Mouse (Mus musculus) mature B cell (primary cell): Measurements from ENCODE around the gene Slc39a2.
"Not testable (repeated sequence)": the region's sequence is repeated elsewhere in the genome, so short reads cannot be mapped to it uniquely, and the experiment has no call there.

Experiments used
- in situ Hi-C: fragments of 300-500 bp; cut with MboI; formaldehyde crosslinking; loops from 2 replicates; pipeline ENCODE4 v1.14.3; 2019

The Slc39a2 gene

DNA sequence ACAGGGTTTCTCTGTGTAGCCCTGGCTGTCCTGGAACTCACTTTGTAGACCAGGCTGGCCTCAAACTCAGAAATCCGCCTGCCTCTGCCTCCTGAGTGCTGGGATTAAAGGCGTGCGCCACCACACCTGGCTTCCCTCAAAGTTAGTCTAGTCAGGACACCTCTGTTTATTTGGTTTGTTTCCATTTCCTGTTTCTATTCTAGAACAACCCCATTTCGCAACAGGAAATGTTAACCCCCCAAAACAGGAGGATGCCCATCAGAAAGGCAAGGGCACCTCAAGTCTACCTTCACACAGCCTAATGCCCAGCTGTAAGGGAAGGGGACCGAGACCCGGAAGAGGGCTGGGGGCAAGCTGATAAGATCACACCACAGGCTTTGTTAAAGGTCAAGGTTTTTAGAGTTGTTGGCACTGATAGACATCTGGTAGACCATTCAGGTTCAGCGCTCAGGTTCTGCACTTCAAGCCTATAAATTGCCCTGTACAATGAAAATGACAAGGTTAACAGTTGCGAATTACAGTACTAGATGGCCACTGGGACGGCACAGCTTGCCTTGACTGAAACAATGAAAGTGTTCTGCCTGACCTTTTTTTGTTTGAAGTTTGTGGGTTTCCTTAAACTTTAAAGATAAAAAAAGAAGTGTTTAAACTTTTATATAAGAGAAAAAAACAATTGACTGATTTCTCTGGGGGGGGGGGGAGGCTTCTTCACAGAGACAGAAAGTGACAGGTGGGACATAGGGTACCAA is at the start of gene Slc39a2:
Slc39a2 (plus strand) TSS at position 699 of the 749 bp plus-strand sequence.
- in situ Hi-C loops: loop anchor here (25.0 kb wide), 1 partner anchor 420 kb away; the partner anchor contains the start of gene Mettl3

- in situ Hi-C loops: no loop called here
Observed at GRCm38 (mm10) chr14:51843882-51844281, 48.8 kb upstream of the Slc39a2 start.

GRCm38 (mm10) chr14:51846566-51846965 is 46.1 kb upstream of the Slc39a2 start:
- in situ Hi-C loops: no loop called here

DNA sequence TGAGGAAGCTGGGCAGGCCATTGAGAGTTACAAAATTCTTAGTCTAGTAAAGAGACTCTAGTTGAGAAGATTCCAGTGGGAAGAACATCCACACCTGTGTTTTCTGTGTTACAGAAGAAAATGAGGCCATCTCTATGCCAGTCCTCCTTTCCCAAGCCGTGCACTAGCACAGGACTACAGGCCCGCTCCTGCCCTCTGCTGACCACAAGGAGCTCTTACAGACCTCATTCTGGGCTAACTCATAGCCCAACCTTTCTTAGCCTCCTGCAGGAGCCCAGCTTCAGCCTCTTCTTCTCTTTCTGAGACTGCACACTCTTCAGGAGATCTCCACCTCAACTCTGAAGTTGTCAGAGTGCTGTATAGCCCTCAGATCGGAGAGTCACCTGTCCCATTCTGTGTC is 41.7 kb upstream of the Slc39a2 start:
- in situ Hi-C loops: not testable (repeated sequence)

DNA sequence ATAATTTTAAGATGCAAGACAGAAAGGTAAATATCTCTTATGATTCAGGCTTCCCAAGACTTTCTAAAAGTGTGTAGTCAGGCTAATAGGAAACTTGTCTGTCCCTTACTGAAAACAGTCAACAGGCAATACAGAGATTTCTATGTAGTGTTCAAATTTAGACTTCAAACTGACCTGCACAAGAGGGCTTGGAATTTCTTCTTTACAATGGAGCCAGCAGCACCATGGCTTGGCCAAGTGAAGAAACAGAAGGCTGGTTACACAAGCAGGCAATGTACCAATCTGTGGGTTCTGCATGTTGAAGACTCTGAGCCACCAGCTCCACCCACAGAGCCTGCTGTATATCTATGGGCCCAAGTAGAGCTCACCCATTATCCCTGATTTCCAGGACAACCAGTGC is 39.3 kb upstream of the Slc39a2 start, which contains the start of gene Ear6:
Ear6 (plus strand) TSS at position 301 of the 400 bp plus-strand sequence.
- in situ Hi-C loops: no loop called here

GRCm38 (mm10) chr14:51855280-51855679 is 37.4 kb upstream of the Slc39a2 start:
- in situ Hi-C loops: not testable (repeated sequence)

- in situ Hi-C loops: not testable (repeated sequence)
Observed at GRCm38 (mm10) chr14:51863603-51864002, 29.1 kb upstream of the Slc39a2 start.

DNA sequence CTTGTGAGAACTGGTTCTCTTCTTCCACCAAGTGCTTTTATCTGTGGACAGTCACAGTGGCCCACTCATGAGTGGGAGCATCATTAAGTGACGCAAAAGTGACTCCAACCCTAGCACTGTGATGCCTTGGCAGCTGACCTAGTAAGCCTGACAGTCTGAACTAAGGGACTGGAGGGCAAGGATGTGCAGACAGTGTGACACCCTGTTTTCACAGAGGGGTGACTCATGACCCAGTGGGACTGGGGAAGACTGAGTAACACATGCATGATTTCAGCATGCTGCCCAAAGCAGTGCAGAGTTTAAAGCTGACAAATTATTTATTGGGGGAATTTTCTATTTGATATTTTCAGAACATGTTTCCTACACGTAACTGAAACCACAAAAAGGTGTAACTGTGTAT is 21.9 kb upstream of the Slc39a2 start:
- in situ Hi-C loops: no loop called here

- in situ Hi-C loops: no loop called here
Observed at GRCm38 (mm10) chr14:51871741-51872140, 20.9 kb upstream of the Slc39a2 start.

DNA sequence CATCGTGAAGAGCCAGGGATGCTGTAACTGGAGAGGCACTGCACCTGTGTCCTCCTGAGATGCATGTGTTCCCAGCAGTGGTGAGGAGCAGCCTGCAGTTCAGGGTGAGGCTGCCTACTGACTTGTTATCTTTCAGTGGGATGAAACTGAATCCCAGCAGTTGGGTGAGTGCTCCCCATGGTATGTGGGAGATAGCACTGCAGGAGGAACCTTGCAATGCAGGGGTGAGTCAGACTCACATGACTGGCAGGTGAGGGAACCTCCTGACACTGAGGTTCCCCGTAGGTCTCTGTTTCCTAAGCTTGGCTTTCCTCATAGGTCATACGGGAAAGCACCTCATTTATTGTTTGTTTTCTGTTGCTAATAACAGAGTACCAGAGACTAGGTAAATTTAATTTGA is 15.2 kb upstream of the Slc39a2 start:
- in situ Hi-C loops: loop anchor here (25.0 kb wide), 1 partner anchor 435 kb away; the partner anchor contains the start of gene Mettl3

- in situ Hi-C loops: loop anchor here (25.0 kb wide), 1 partner anchor 429 kb away; the partner anchor contains the start of gene Mettl3
Observed at GRCm38 (mm10) chr14:51883527-51884030, 9.1 kb upstream of the Slc39a2 start.

- in situ Hi-C loops: loop anchor here (25.0 kb wide), 1 partner anchor 428 kb away; the partner anchor contains the start of gene Mettl3
Observed at GRCm38 (mm10) chr14:51884031-51884544, 8.6 kb upstream of the Slc39a2 start.

- in situ Hi-C loops: loop anchor here (25.0 kb wide), 1 partner anchor 428 kb away; the partner anchor contains the start of gene Mettl3
Observed at GRCm38 (mm10) chr14:51884598-51885331, 7.9 kb upstream of the Slc39a2 start, which contains the start of gene Mettl17. Gene Mettl17 (plus strand): TSS chr14:51884842.

- in situ Hi-C loops: loop anchor here (25.0 kb wide), 1 partner anchor 426 kb away; the partner anchor contains the start of gene Mettl3
Observed at GRCm38 (mm10) chr14:51886051-51886450, 6.6 kb upstream of the Slc39a2 start.

DNA sequence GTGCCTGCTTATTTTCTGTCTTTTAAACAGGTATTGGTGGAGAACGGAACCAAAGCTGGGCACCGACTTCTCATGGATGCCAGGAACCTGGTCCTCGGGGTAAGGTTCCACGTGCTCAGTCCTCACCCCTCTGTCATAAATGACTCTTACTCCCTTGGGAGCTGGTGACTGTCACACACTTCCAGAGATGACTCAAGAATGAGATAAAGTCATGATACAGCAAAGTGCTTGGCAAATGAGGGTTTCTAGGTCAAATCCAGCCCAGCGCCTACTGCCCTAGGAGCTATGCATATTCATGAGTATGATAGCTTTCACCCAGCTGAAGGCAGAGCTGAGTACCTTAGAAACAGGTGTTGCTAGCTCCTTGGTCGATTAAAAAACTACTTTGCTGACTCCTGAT is 2.9 kb upstream of the Slc39a2 start:
- in situ Hi-C loops: loop anchor here (25.0 kb wide), 1 partner anchor 422 kb away; the partner anchor contains the start of gene Mettl3

GRCm38 (mm10) chr14:51893094-51893794 is 555 bp downstream of the Slc39a2 start:
- in situ Hi-C loops: loop anchor here (25.0 kb wide), 1 partner anchor 419 kb away; the partner anchor contains the start of gene Mettl3

DNA sequence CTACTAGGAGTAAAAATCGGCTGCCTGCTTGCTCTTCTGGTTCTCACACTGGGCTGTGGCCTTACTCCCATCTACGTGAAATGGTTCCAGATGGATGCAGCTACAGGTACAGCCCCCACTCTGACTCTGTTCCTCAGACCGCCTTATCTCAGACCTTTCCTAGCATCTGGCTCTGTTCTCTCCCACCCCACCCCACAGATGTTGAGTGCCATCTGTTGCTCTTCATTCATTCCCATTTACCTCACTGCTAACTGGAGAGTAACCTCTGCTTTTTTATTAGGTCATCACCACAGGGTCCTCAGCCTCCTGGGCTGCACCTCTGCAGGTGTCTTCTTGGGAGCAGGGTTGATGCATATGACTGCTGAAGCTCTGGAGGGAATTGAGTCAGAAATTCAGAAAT is 1.1 kb downstream of the Slc39a2 start:
- in situ Hi-C loops: loop anchor here (25.0 kb wide), 1 partner anchor 418 kb away; the partner anchor contains the start of gene Mettl3

- in situ Hi-C loops: loop anchor here (5.0 to 25.0 kb wide), 2 partner anchors 127 to 417 kb away; partner anchors contain the start of genes Mettl3 and Zfp219
Observed at GRCm38 (mm10) chr14:51895071-51895470, 2.4 kb downstream of the Slc39a2 start.

- in situ Hi-C loops: loop anchor here (5.0 to 25.0 kb wide), 2 partner anchors 126 to 416 kb away; partner anchors contain the start of genes Mettl3 and Zfp219
Observed at GRCm38 (mm10) chr14:51896019-51896418, 3.3 kb downstream of the Slc39a2 start.

DNA sequence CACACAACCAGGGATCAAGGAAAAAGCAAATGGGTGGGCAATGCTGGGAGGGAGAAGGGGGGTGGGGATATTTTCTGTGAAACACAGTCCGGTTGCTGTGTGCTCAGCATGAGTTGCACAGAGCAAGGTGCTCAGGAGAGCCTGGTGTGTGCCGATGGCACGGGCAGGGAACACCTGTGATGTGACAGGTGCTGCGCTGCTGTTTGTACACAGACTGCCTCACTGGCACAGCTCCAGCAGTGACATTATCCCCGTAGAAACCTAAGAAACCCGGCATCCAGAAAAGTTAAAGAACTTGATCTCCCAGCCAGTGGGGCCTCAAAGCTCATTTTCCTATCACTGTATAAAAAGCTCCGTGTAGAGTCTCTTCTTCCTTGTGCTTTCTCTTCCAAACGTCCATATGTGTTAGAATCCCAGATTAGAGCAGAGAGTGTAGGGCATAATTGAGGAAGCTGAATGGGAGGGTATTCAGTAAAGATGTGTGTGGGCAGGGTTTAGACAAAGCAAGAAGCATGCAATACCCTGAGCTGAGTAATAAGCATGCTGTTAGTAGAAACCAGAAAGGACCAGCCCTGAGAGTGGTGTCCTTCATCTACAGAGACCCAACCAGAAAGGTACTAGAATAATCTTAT is 4.0 kb downstream of the Slc39a2 start:
- in situ Hi-C loops: loop anchor here (5.0 to 25.0 kb wide), 2 partner anchors 126 to 416 kb away; partner anchors contain the start of genes Mettl3 and Zfp219
